Mouse (Mus musculus) CD8-positive naive resting alpha-beta T cell, adult 2 months (primary cell): ENCODE data around the gene Kif19a.

Source experiments
- DNase-seq, 2 experiments: peaks; one replicate each; pipeline ENCODE4 v3.0.0; 2022; ENCODE audit warnings: low read depth in 2 of 2, low spot score in 2 of 2

Gene Kif19a

GRCm38 (mm10) chr11:114807025-114807424, 41.8 kb downstream of the Kif19a start:
- DNase-seq: no peak

- DNase-seq: peak in 1 of 2 experiments; percentile 32
These were observed 42.7 kb downstream of the Kif19a start for GRCm38 (mm10) chr11:114807686-114808427.

- DNase-seq: no peak
These were observed 44.2 kb downstream of the Kif19a start for GRCm38 (mm10) chr11:114809371-114809770.

GRCm38 (mm10) chr11:114810344-114810743, 45.2 kb downstream of the Kif19a start:
- DNase-seq: no peak

- DNase-seq: peak; percentile 78 to 82
These were observed 47.6 kb downstream of the Kif19a start for GRCm38 (mm10) chr11:114812731-114813240.

- no peak for DNase-seq
These were observed 49.8 kb downstream of the Kif19a start for GRCm38 (mm10) chr11:114814873-114815592.

GRCm38 (mm10) chr11:114816934-114817333, 51.7 kb downstream of the Kif19a start:
- DNase-seq: no peak

- no peak for DNase-seq
These were observed 53.0 kb downstream of the Kif19a start for GRCm38 (mm10) chr11:114818185-114818584.

- DNase-seq: no peak
These were observed 53.9 kb downstream of the Kif19a start for GRCm38 (mm10) chr11:114819110-114819509.

GRCm38 (mm10) chr11:114820444-114820843, 55.3 kb downstream of the Kif19a start:
- no peak for DNase-seq

GRCm38 (mm10) chr11:114821325-114821724, 56.1 kb downstream of the Kif19a start:
- DNase-seq: no peak

- no peak for DNase-seq
These were observed 57.5 kb downstream of the Kif19a start for GRCm38 (mm10) chr11:114822727-114823126.

- DNase-seq: no peak
These were observed 58.1 kb downstream of the Kif19a start for GRCm38 (mm10) chr11:114823199-114823725.

GRCm38 (mm10) chr11:114826686-114827085, 61.5 kb downstream of the Kif19a start:
- no peak for DNase-seq

- DNase-seq: no peak
These were observed 64.6 kb downstream of the Kif19a start for GRCm38 (mm10) chr11:114829499-114830432.

GRCm38 (mm10) chr11:114830433-114830773, 65.2 kb downstream of the Kif19a start:
- no peak for DNase-seq

GRCm38 (mm10) chr11:114833166-114833565, 68.0 kb downstream of the Kif19a start:
- no peak for DNase-seq
